Mouse (Mus musculus) spleen, adult 12 weeks (tissue): ENCODE data around the gene Lrrk1.
A peak's percentile ranks its signal among the peaks of the same experiment; 100 is the strongest.

Experiments used
- DNase-seq: peaks from one replicate; pipeline ENCODE4 v3.0.0; 2022; ENCODE audit warnings: low spot score

The Lrrk1 gene

GRCm38 (mm10) chr7:66336955-66337354 is 51.2 kb downstream of the Lrrk1 start:
- DNase-seq: no peak

GRCm38 (mm10) chr7:66333906-66334500 is 54.1 kb downstream of the Lrrk1 start:
- DNase-seq: no peak

GRCm38 (mm10) chr7:66332340-66332739 is 55.8 kb downstream of the Lrrk1 start:
- no peak for DNase-seq

GRCm38 (mm10) chr7:66330610-66331009 is 57.5 kb downstream of the Lrrk1 start:
- no peak for DNase-seq

- DNase-seq: no peak
Observed at GRCm38 (mm10) chr7:66327516-66327915, 60.6 kb downstream of the Lrrk1 start.

GRCm38 (mm10) chr7:66325419-66326053 is 62.6 kb downstream of the Lrrk1 start:
- DNase-seq: no peak

GRCm38 (mm10) chr7:66323252-66324015 is 64.7 kb downstream of the Lrrk1 start:
- no peak for DNase-seq

GRCm38 (mm10) chr7:66320996-66321395 is 67.2 kb downstream of the Lrrk1 start:
- DNase-seq: no peak

- no peak for DNase-seq
Observed at GRCm38 (mm10) chr7:66318147-66318546, 70.0 kb downstream of the Lrrk1 start.

GRCm38 (mm10) chr7:66310670-66311656 is 77.2 kb downstream of the Lrrk1 start:
- no peak for DNase-seq

- peak; percentile 30 for DNase-seq
Observed at GRCm38 (mm10) chr7:66309950-66310669, 78.0 kb downstream of the Lrrk1 start.

GRCm38 (mm10) chr7:66309240-66309949 is 78.8 kb downstream of the Lrrk1 start:
- DNase-seq: peak; percentile 0

GRCm38 (mm10) chr7:66308581-66309239 is 79.4 kb downstream of the Lrrk1 start:
- DNase-seq: peak; percentile 0

GRCm38 (mm10) chr7:66307791-66308190 is 80.4 kb downstream of the Lrrk1 start:
- DNase-seq: peak; percentile 0

- no peak for DNase-seq
Observed at GRCm38 (mm10) chr7:66305714-66306198, 82.4 kb downstream of the Lrrk1 start.

- DNase-seq: no peak
Observed at GRCm38 (mm10) chr7:66304993-66305713, 83.0 kb downstream of the Lrrk1 start.

- peak; percentile 0 for DNase-seq
Observed at GRCm38 (mm10) chr7:66303922-66304660, 84.1 kb downstream of the Lrrk1 start.

GRCm38 (mm10) chr7:66301486-66301885 is 86.7 kb downstream of the Lrrk1 start:
- DNase-seq: peak; percentile 0
